Mouse (Mus musculus): ENCODE data around the gene Sorl1.
A peak's percentile ranks its signal among the peaks of the same experiment; 100 is the strongest.

The Sorl1 gene

GRCm38 (mm10) chr9:42053591-42054190 is 70.4 kb downstream of the Sorl1 start:
- DNase-seq (ENCODE audit: low spot score), result no peak

- no peak for DNase-seq (ENCODE audit: low spot score)
Observed at GRCm38 (mm10) chr9:42052713-42053356, 71.3 kb downstream of the Sorl1 start.

- no peak for DNase-seq (ENCODE audit: low spot score)
Observed at GRCm38 (mm10) chr9:42048542-42048941, 75.6 kb downstream of the Sorl1 start.

- no peak for DNase-seq (ENCODE audit: low spot score)
Observed at GRCm38 (mm10) chr9:42047786-42048185, 76.3 kb downstream of the Sorl1 start.

GRCm38 (mm10) chr9:42046248-42046647 is 77.8 kb downstream of the Sorl1 start:
- no peak for DNase-seq (ENCODE audit: low spot score)

GRCm38 (mm10) chr9:42044651-42045050 is 79.4 kb downstream of the Sorl1 start:
- DNase-seq (ENCODE audit: low spot score), result no peak

GRCm38 (mm10) chr9:42043934-42044333 is 80.2 kb downstream of the Sorl1 start:
- no peak for DNase-seq (ENCODE audit: low spot score)

- DNase-seq (ENCODE audit: low spot score), result no peak
Observed at GRCm38 (mm10) chr9:42039000-42039992, 84.8 kb downstream of the Sorl1 start.

- DNase-seq (ENCODE audit: low spot score), result no peak
Observed at GRCm38 (mm10) chr9:42036885-42037284, 87.2 kb downstream of the Sorl1 start.

GRCm38 (mm10) chr9:42035995-42036394 is 88.1 kb downstream of the Sorl1 start:
- peak; percentile 24 for DNase-seq (ENCODE audit: low spot score)

GRCm38 (mm10) chr9:42035213-42035765 is 88.8 kb downstream of the Sorl1 start:
- DNase-seq (ENCODE audit: low spot score), result no peak

GRCm38 (mm10) chr9:42034116-42034520 is 90.0 kb downstream of the Sorl1 start:
- peak; percentile 29 for DNase-seq (ENCODE audit: low spot score)

- DNase-seq (ENCODE audit: low spot score), result peak; percentile 54
Observed at GRCm38 (mm10) chr9:42033291-42034115, 90.6 kb downstream of the Sorl1 start.

GRCm38 (mm10) chr9:42032419-42032818 is 91.7 kb downstream of the Sorl1 start:
- DNase-seq (ENCODE audit: low spot score), result peak; percentile 83

- peak; percentile 32 for DNase-seq (ENCODE audit: low spot score)
Observed at GRCm38 (mm10) chr9:42028807-42029206, 95.3 kb downstream of the Sorl1 start.

- DNase-seq (ENCODE audit: low spot score), result no peak
Observed at GRCm38 (mm10) chr9:42024257-42024656, 99.8 kb downstream of the Sorl1 start.

- DNase-seq (ENCODE audit: low spot score), result no peak
Observed at GRCm38 (mm10) chr9:42023383-42023782, 100.7 kb downstream of the Sorl1 start.

GRCm38 (mm10) chr9:42022318-42022717 is 101.8 kb downstream of the Sorl1 start:
- DNase-seq (ENCODE audit: low spot score), result no peak

- DNase-seq (ENCODE audit: low spot score), result no peak
Observed at GRCm38 (mm10) chr9:42019308-42020031, 104.6 kb downstream of the Sorl1 start.

GRCm38 (mm10) chr9:42008501-42008900 is 115.6 kb downstream of the Sorl1 start:
- no peak for DNase-seq (ENCODE audit: low spot score)

- no peak for DNase-seq (ENCODE audit: low spot score)
Observed at GRCm38 (mm10) chr9:42005101-42005500, 119.0 kb downstream of the Sorl1 start.

Measured in T-cell, adult 2 months (primary cell).